Mouse (Mus musculus) intestine, embryonic 14.5 days (tissue): ENCODE data around the gene Icos. TPM values are rescaled to one million over a fixed set of nuclear protein-coding genes. Genes with fewer than 3 reads are reported as not detected.

ENCODE experiments used
- ATAC-seq: fragments of 200-750 bp; cut with Nextera tagmentation; replicated peaks from 2 replicates; pipeline ENCODE4 v1.8.0; 2017; ENCODE audit warnings: low read depth, moderate number of reproducible peaks, moderate TSS enrichment, moderate library complexity; ENCODE audit not compliant: low FRiP score, low TSS enrichment
- DNase-seq: peaks from one replicate; pipeline ENCODE4 v3.0.0-alpha.2; 2018; ENCODE audit warnings: low spot score
- H3K27ac ChIP-seq: fragments of 300-500 bp; sonication (generic); 2 replicates; pipeline ENCODE4 v1.5.1; 2014; ENCODE audit warnings: low read depth, mild to moderate bottlenecking, control low read depth
- H3K27me3 ChIP-seq: fragments of 300-500 bp; sonication (generic); replicated peaks from 2 replicates; pipeline ENCODE4 v1.6.1; 2014; ENCODE audit warnings: low read length, control low read depth; ENCODE audit not compliant: control insufficient read depth, insufficient read depth
- H3K36me3 ChIP-seq: fragments of 300-500 bp; sonication (generic); 2 replicates; pipeline ENCODE4 v1.6.1; 2014; ENCODE audit warnings: low read length, control low read depth; ENCODE audit not compliant: control insufficient read depth, insufficient read depth
- H3K4me1 ChIP-seq: fragments of 300-500 bp; sonication (generic); replicated peaks from 2 replicates; pipeline ENCODE4 v1.6.1; 2014; ENCODE audit warnings: low read length, control low read depth, mixed read lengths; ENCODE audit not compliant: control insufficient read depth, insufficient read depth
- H3K4me2 ChIP-seq: fragments of 300-500 bp; sonication (generic); 2 replicates; pipeline ENCODE4 v1.6.1; 2014; ENCODE audit warnings: low read length
- H3K4me3 ChIP-seq: fragments of 300-500 bp; sonication (generic); 2 replicates; pipeline ENCODE4 v1.5.1; 2014; ENCODE audit warnings: low read depth, low read length, control low read depth, mixed read lengths
- H3K9ac ChIP-seq: fragments of 300-500 bp; sonication (generic); 2 replicates; pipeline ENCODE4 v1.6.1; 2014; ENCODE audit warnings: mild to moderate bottlenecking, low read length
- H3K9me3 ChIP-seq: fragments of 300-500 bp; sonication (generic); 2 replicates; pipeline ENCODE4 v1.6.1; 2016; ENCODE audit warnings: low read length, control low read depth; ENCODE audit not compliant: control insufficient read depth
- WGBS: fragments of 180-500 bp; shearing (Covaris S2); extraction: QIAGEN DNeasy Blood & Tissue Kit; methylation state at CpG from one replicate; pipeline ENCODE4 v1.1.7; 2014; 5-methylcytosine and 5-hydroxymethylcytosine counted together
- polyA plus RNA-seq: library from polyadenylated mRNA; unstranded; fragments of >200 nt; fragmentation: Nextera tagmentation; extraction: Ambion mirVana; gene quantifications from 2 replicates; pipeline ENCODE4 v1.2.1, GENCODE M21; 2014

Gene Icos
- polyA plus RNA-seq, 1 experiment from 2014 or later = 0.32 TPM

- Histone ChIP-seq H3K27me3 (no peaks in the 10 kb centered on the region), H3K27ac (no peak overlapping the region), H3K4me1 (no peaks in the 10 kb centered on the region), H3K9me3 (no peaks in the 10 kb centered on the region), H3K4me2 (no peak overlapping the region), H3K4me3 (no peak overlapping the region), H3K36me3 (no peaks in the 10 kb centered on the region), H3K9ac (no peak overlapping the region)
- ATAC-seq (no peak), DNase-seq (no peak)
- WGBS = 90% methylated on average over 5 of the region's 5 CpGs
Measured at GRCm38 (mm10) chr1:60941056-60942048, 36.4 kb upstream of the Icos start.

GRCm38 (mm10) chr1:60942921-60943320, 34.8 kb upstream of the Icos start:
- Histone ChIP-seq H3K27me3 (no peaks in the 10 kb centered on the region), H3K9me3 (no peaks in the 10 kb centered on the region), H3K4me3 (no peak overlapping the region), H3K4me2 (no peak overlapping the region), H3K4me1 (no peaks in the 10 kb centered on the region), H3K9ac (no peak overlapping the region), H3K36me3 (no peaks in the 10 kb centered on the region), H3K27ac (no peak overlapping the region)
- WGBS = 83% methylated on average over 2 of the region's 2 CpGs
- no peak for ATAC-seq
- DNase-seq = no peak

GRCm38 (mm10) chr1:60945633-60946401, 31.9 kb upstream of the Icos start:
- ATAC-seq = no peak
- Histone ChIP-seq H3K36me3 (no peaks in the 10 kb centered on the region), H3K4me1 (no peaks in the 10 kb centered on the region), H3K27me3 (no peaks in the 10 kb centered on the region), H3K4me3 (no peak overlapping the region), H3K4me2 (no peak overlapping the region), H3K9me3 (no peaks in the 10 kb centered on the region), H3K9ac (no peak overlapping the region), H3K27ac (no peak overlapping the region)
- WGBS = 79% methylated on average over 8 of the region's 8 CpGs
- no peak for DNase-seq

- no peaks in the 10 kb centered on the region for H3K36me3 ChIP-seq
- DNase-seq = no peak
- WGBS = 80% methylated on average over 6 of the region's 6 CpGs
- no peaks in the 10 kb centered on the region for H3K4me1 ChIP-seq
- no peaks in the 10 kb centered on the region for H3K27me3 ChIP-seq
- no peak overlapping the region for H3K27ac ChIP-seq
- H3K4me2 ChIP-seq = no peak overlapping the region
- no peak overlapping the region for H3K4me3 ChIP-seq
- no peak overlapping the region for H3K9ac ChIP-seq
- no peaks in the 10 kb centered on the region for H3K9me3 ChIP-seq
- no peak for ATAC-seq
Measured at GRCm38 (mm10) chr1:60948112-60948511, 29.6 kb upstream of the Icos start.

GRCm38 (mm10) chr1:60952958-60953357, 24.8 kb upstream of the Icos start:
- Histone ChIP-seq H3K27ac (no peak overlapping the region), H3K4me1 (no peaks in the 10 kb centered on the region), H3K36me3 (no peaks in the 10 kb centered on the region), H3K27me3 (no peaks in the 10 kb centered on the region), H3K9ac (no peak overlapping the region), H3K4me2 (no peak overlapping the region), H3K9me3 (no peaks in the 10 kb centered on the region), H3K4me3 (no peak overlapping the region)
- DNase-seq = no peak
- ATAC-seq = no peak
- WGBS = 58% methylated on average over 7 of the region's 7 CpGs

- H3K27ac ChIP-seq = no peak overlapping the region
Measured at GRCm38 (mm10) chr1:60953686-60954085, 24.0 kb upstream of the Icos start.

GRCm38 (mm10) chr1:60954759-60955158, 23.0 kb upstream of the Icos start:
- H3K27ac ChIP-seq = no peak overlapping the region
- no peak for ATAC-seq
- no peak overlapping the region for H3K9ac ChIP-seq
- no peaks in the 10 kb centered on the region for H3K36me3 ChIP-seq
- H3K27me3 ChIP-seq = no peaks in the 10 kb centered on the region
- H3K4me1 ChIP-seq = no peaks in the 10 kb centered on the region
- no peak overlapping the region for H3K4me3 ChIP-seq
- H3K4me2 ChIP-seq = no peak overlapping the region
- 71% methylated on average over 2 of the region's 2 CpGs for WGBS
- DNase-seq = no peak
- H3K9me3 ChIP-seq = no peaks in the 10 kb centered on the region

More at GRCm38 (mm10) chr1:60953686-60954085, 24.0 kb upstream of the Icos start:
- Histone ChIP-seq H3K4me1 (no peaks in the 10 kb centered on the region), H3K27me3 (no peaks in the 10 kb centered on the region), H3K36me3 (no peaks in the 10 kb centered on the region), H3K9me3 (no peaks in the 10 kb centered on the region), H3K4me3 (no peak overlapping the region), H3K9ac (no peak overlapping the region), H3K4me2 (no peak overlapping the region)
- ATAC-seq = no peak
- no peak for DNase-seq
- WGBS = 83% methylated on average over 7 of the region's 7 CpGs

- Histone ChIP-seq H3K9ac (no peak overlapping the region), H3K4me3 (no peak overlapping the region), H3K27me3 (no peaks in the 10 kb centered on the region), H3K36me3 (no peaks in the 10 kb centered on the region), H3K4me2 (no peak overlapping the region), H3K4me1 (no peaks in the 10 kb centered on the region), H3K9me3 (no peaks in the 10 kb centered on the region), H3K27ac (no peak overlapping the region)
- DNase-seq = no peak
- 96% methylated on average over 3 of the region's 3 CpGs for WGBS
- ATAC-seq = no peak
Measured at GRCm38 (mm10) chr1:60955186-60955585, 22.5 kb upstream of the Icos start.
